Mouse (Mus musculus) adipose tissue, adult 10 weeks (tissue): ENCODE data around the gene Nol9. TPM values are rescaled to one million over a fixed set of nuclear protein-coding genes. Genes with fewer than 3 reads are reported as not detected.

Source experiments
- polyA plus RNA-seq: library from polyadenylated mRNA; stranded (reverse); fragments of 350-450 nt; fragmentation: Illumina TruSeq; extraction: RNeasy Lipid Tissue Mini Kit (QIAGEN cat#74804); gene quantifications from one replicate; pipeline ENCODE4 v1.2.3, GENCODE M21; 2014; ENCODE audit warnings: low read depth, low replicate concordance

Nol9 gene
- 18.6 TPM for polyA plus RNA-seq

GRCm38 (mm10) chr4:152038985-152039830, at the start of gene Nol9:
TSS of gene Nol9 (plus strand) at chr4:152039321.

GRCm38 (mm10) chr4:151996173-151996950, 42.8 kb upstream of the Nol9 start, which contains the start of gene Phf13:
TSS of gene Phf13 (minus strand) at chr4:151996258.

GRCm38 (mm10) chr4:152008622-152009075, 30.5 kb upstream of the Nol9 start, which contains the start of gene Klhl21:
TSS of gene Klhl21 (plus strand) at chr4:152008803.

GRCm38 (mm10) chr4:152027524-152027923, 11.6 kb upstream of the Nol9 start, which contains the start of gene Zbtb48:
TSS of gene Zbtb48 (minus strand) at chr4:152027671.

GRCm38 (mm10) chr4:152038225-152038984, 716 bp upstream of the Nol9 start, which contains the start of gene Tas1r1:
TSS of gene Tas1r1 (minus strand) at chr4:152038568.

GRCm38 (mm10) chr4:152072121-152072601, 33.0 kb downstream of the Nol9 start, which contains the start of gene Plekhg5:
TSS of gene Plekhg5 (plus strand) at chr4:152072498.

Other genes with a start within 250 kb of the Nol9 start
- 33.3 TPM for gene Camta1, start 177.4 kb upstream of the Nol9 start, polyA plus RNA-seq
- 39.0 TPM for gene Dnajc11, start 105.6 kb upstream of the Nol9 start, polyA plus RNA-seq
- gene Thap3, start 50.3 kb upstream of the Nol9 start, polyA plus RNA-seq = 40.2 TPM
- 17.1 TPM for gene Phf13, start 43.1 kb upstream of the Nol9 start, polyA plus RNA-seq
- gene Klhl21, start 30.5 kb upstream of the Nol9 start, polyA plus RNA-seq = 16.3 TPM
- gene Zbtb48, start 11.7 kb upstream of the Nol9 start, polyA plus RNA-seq = 8.5 TPM
- gene Tas1r1, start 753 bp upstream of the Nol9 start, polyA plus RNA-seq = 2.2 TPM
- gene Plekhg5, start 33.2 kb downstream of the Nol9 start, polyA plus RNA-seq = 27.6 TPM
- 6.8 TPM for gene Tnfrsf25, start 76.6 kb downstream of the Nol9 start, polyA plus RNA-seq
- gene Espn, start 113.0 kb downstream of the Nol9 start, polyA plus RNA-seq = 71.0 TPM
- gene Hes2, start 119.5 kb downstream of the Nol9 start, polyA plus RNA-seq = 0.38 TPM
- gene Acot7, start 138.8 kb downstream of the Nol9 start, polyA plus RNA-seq = 37.1 TPM
- gene Gpr153, start 234.9 kb downstream of the Nol9 start, polyA plus RNA-seq = 13.3 TPM